Mouse (Mus musculus): ENCODE results near the gene Olfr1224-ps1.
"Not testable (repeated sequence)": the region's sequence is repeated elsewhere in the genome, so short reads cannot be mapped to it uniquely, and the experiment has no call there.

Olfr1224-ps1 gene

DNA sequence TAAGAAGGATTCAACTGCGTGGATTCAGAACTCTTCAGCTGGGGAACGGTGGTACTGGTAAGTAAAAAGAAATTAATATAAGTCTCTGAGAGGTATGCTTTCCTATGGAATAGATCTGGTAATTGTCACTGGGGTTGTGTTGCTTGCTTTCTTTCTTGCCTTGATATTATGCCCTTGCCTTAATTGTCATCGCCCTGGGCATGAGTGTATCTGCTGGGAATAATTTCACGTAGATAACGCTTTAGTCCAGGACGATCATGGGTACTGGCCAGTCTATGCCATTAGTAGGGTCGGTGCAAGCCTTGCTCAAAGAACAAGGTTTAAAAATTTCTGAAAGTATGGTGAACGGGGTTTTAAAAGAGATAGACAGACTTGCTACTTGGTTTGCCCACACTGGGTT is at the start of gene Olfr1224-ps1:
Gene Olfr1224-ps1, minus strand, starts transcription at position 101 of the 400 bp plus-strand sequence.
- ATAC-seq (ENCODE audit: insufficient number of reproducible peaks, low FRiP score, low TSS enrichment), result not testable (repeated sequence)

DNA sequence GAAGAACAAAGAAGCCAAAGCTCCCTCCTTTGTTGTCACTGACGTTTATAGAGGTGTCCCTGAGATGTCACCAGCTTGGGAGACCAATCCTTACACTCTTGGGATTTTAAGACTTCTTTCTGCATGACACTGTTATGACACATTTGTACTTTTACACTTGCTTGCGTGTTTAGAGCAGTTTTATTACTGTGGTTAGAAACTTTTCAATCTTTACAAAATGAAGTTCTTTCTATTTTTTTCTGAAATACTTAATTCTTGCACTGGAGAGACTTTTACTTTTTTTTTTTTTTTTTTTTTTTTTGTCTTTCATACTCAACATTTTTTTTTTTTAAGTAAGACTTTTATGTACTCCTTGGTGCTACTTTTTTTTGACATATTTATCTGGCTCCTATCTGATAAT is 36.1 kb upstream of the Olfr1224-ps1 start, which contains the start of gene Olfr1226:
Gene Olfr1226, minus strand, starts transcription at position 101 of the 400 bp plus-strand sequence.
- ATAC-seq (ENCODE audit: insufficient number of reproducible peaks, low FRiP score, low TSS enrichment), result no peak

DNA sequence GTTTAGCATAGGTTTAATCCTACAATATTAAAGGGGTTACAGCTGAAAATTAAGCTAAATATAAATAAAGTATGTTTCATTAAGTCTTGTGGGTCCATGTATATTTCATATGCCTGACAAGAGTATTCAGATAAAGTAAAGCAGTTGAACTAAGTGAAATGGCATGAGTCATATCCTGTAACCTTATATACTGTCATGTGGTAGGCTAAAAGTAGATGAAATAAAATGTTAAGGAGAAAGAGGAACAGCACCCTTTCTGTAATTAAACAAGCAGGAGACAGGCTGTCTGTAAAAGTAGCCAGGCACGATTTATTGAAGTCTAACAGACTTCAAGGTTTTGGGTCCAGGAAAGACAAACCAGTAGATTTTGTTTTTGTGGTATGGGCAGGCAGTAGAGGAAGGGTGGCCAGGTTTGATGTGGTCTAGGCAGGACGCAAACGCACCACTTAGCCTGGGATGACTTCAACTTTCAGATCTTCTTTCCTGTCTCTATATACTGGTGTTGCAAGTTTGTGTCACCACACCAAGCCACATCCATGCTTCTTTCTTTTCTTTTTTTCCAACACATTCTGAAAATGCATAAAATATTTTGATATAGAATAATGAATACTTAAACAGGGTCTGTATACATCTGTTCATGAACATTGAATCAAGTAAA is 32.6 kb upstream of the Olfr1224-ps1 start:
- no peak for ATAC-seq (ENCODE audit: insufficient number of reproducible peaks, low FRiP score, low TSS enrichment)

DNA sequence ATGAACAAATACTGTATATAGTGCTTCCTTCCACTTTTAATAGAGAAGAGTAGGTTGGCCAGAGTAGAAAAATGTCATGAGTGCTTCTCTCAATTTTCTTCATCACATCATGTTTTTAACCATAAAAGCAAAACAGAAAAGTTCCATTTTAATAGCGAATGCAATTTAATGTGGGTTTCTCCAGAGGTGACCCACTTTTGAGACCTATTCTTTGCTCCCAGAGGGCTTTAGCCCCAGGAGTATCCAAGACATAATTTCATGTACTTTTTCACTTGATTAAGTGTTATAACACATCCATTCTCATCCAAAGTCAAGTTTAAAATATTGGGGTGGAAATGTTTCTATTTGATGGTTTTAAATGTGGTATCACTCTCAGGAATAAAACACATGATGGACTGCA is 10.7 kb upstream of the Olfr1224-ps1 start, which contains the start of gene Olfr1225:
Gene Olfr1225, minus strand, starts transcription at position 101 of the 400 bp plus-strand sequence.
- ATAC-seq (ENCODE audit: insufficient number of reproducible peaks, low FRiP score, low TSS enrichment), result no peak

DNA sequence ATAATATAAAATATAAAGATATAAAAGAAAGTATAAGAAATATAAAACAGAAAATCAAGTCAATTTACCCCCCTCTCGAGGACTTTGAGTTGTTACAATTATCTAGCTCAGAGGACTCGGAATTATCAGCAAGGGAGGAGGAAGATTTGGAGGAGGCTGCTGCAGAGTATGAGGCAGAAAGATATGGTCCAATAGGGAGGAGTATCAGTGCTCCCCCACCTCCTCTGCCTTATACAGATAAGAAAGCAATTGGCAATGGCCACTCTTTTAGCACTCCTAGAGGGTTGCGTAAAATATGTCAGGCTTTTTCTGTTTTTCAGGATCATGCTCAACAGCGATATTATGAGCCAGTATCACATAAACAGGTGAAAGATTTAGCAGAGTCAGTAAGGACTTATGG is 820 bp upstream of the Olfr1224-ps1 start:
- ATAC-seq (ENCODE audit: insufficient number of reproducible peaks, low FRiP score, low TSS enrichment), result not testable (repeated sequence)

DNA sequence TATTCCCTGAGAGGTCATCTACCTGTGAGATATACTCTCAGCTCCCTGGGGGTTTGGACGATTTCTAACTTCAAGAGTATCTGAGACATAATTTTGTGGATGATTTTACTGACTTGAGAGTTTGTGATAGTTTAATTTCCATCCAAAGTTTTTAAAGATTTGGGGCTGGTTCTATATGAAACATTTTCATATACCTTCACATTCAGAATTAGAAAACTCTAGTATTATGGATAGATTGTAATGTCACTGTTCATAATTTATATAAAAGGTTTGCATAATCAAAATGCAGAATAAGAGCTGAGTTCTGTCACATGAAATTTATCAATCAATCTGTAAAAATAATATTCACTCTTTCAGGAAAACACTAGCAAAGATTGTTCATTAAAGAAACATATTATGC is 12.4 kb downstream of the Olfr1224-ps1 start, which contains the start of gene Olfr1223:
Gene Olfr1223, minus strand, starts transcription at position 101 of the 400 bp plus-strand sequence.
- no peak for ATAC-seq (ENCODE audit: insufficient number of reproducible peaks, low FRiP score, low TSS enrichment)

DNA sequence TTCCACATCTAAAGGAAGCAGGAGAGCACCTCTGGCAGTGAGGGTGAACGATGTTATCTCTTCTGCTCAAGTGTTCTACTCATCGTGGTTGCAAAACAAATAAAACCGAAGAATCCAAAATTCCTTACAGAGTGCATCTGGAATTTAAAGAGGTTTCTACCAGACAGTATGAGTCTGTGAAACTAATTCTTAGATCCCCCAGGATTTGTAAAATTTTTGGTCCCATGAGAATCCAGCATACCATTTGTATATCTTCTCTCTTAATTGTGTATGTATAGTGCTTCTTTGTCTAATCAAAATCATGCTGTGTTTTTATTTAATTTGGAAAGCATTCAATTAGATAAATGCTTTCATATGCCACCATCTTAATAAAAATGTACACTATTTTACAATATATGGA is 30.9 kb downstream of the Olfr1224-ps1 start, which contains the start of gene Olfr1222:
Gene Olfr1222, minus strand, starts transcription at position 101 of the 400 bp plus-strand sequence.
- ATAC-seq (ENCODE audit: insufficient number of reproducible peaks, low FRiP score, low TSS enrichment), result no peak

DNA sequence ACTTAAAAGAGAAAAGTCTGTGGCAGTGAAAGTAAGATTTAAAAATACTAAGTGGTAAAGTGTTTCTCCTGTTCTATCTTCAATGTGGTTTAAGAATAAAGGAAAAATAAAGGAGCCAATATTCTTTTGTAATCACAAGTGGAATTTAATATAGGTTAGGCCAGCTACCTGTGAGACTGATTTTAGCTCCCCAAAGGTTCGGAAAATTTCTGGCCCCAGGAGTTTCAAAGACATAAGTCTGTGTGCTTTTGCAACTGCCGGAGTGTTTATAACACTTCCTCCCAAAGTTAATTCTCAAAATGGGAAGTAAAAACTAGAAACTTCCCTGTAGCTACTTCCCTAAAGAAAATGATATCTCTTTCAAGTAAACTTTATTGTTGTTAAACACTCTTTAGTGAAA is 46.7 kb downstream of the Olfr1224-ps1 start, which contains the start of gene Olfr1221:
Gene Olfr1221, minus strand, starts transcription at position 101 of the 400 bp plus-strand sequence.
- no peak for ATAC-seq (ENCODE audit: insufficient number of reproducible peaks, low FRiP score, low TSS enrichment)

DNA sequence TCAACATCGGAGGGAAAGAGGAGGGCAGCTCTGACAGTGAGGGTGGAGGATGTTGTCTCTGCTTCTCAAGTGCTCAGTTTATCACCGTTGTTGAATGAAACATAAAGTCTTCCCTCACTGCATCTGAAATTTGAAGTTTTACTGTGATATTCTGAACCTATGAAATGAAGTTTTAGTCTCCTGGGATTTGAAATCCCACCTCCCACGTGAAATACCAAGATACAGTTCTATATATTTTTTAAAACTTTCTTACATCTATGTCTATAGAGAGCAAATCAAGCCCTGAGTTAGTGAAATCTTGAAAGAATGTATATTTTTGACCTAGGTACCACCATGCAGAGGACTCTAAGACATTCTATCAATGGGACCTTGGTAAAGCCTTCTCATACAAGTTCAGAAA is 57.2 kb downstream of the Olfr1224-ps1 start, which contains the start of gene Olfr1220:
Gene Olfr1220, minus strand, starts transcription at position 101 of the 400 bp plus-strand sequence.
- no peak for ATAC-seq (ENCODE audit: insufficient number of reproducible peaks, low FRiP score, low TSS enrichment)

GRCm38 (mm10) chr2:89105651-89106050 is 58.2 kb downstream of the Olfr1224-ps1 start:
- ATAC-seq (ENCODE audit: insufficient number of reproducible peaks, low FRiP score, low TSS enrichment), result no peak
